Mouse (Mus musculus) right cerebral cortex, postnatal 25 days (tissue): ENCODE results near the gene Gm4353.

Experiments used
- DNase-seq: peaks from one replicate; pipeline ENCODE4 v3.0.0; 2022

Gene Gm4353

GRCm38 (mm10) chr7:116039538-116040466 lies 44.6 kb downstream of the Gm4353 start:
- peak; percentile 86 for DNase-seq

- no peak for DNase-seq
These were observed 45.3 kb downstream of the Gm4353 start, which contains the start of gene 1110004F10Rik for GRCm38 (mm10) chr7:116039196-116039537. Gene 1110004F10Rik (plus strand): TSS chr7:116039397.

GRCm38 (mm10) chr7:116038511-116038910 lies 45.9 kb downstream of the Gm4353 start, which contains the start of gene Sox6:
Gene Sox6 (minus strand): TSS chr7:116038796.
- no peak for DNase-seq

GRCm38 (mm10) chr7:116038024-116038423 lies 46.4 kb downstream of the Gm4353 start:
- no peak for DNase-seq

- DNase-seq, result no peak
These were observed 47.6 kb downstream of the Gm4353 start for GRCm38 (mm10) chr7:116036591-116037555.

DNA sequence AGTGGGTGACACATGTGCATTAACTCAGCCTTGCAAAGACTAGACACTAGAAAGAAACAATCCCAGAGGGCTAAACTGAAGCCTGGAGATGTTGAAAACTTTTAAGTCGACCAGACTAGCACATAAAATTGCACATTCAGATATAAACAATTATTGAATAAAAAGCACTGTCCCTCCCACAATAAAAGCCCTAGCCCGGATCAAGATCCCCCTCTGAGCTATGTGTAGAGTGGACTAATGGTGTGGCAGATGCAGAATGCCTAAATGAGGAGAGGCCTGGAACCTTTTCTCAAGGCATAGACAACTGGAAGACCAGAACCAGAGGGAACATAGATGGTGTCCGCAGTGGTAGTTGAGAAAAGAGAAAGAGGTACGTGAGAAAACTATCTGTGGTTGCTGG lies 48.9 kb downstream of the Gm4353 start:
- DNase-seq, result no peak

- peak; percentile 36 for DNase-seq
These were observed 50.1 kb downstream of the Gm4353 start for GRCm38 (mm10) chr7:116034282-116034758.

- DNase-seq, result peak; percentile 51
These were observed 50.8 kb downstream of the Gm4353 start for GRCm38 (mm10) chr7:116033371-116034241.
